Mouse (Mus musculus): ENCODE results near the gene Kcnc2. TPM values are rescaled to one million over a fixed set of nuclear protein-coding genes. Genes with fewer than 3 reads are reported as not detected.

Gene Kcnc2
- polyA plus RNA-seq (2017; shearing (Covaris generic)): not detected

GRCm38 (mm10) chr10:112270887-112271802 lies at the start of gene Kcnc2:
TSS of gene Kcnc2 (plus strand) at chr10:112271121.

Other genes starting within 250 kb of the Kcnc2 start
- not detected for gene Glipr1l1, start 210.9 kb upstream of the Kcnc2 start, polyA plus RNA-seq (2017; shearing (Covaris generic))
- not detected for gene Glipr1l2, start 187.8 kb upstream of the Kcnc2 start, polyA plus RNA-seq (2017; shearing (Covaris generic))
- gene Glipr1l3, start 110.8 kb upstream of the Kcnc2 start, polyA plus RNA-seq (2017; shearing (Covaris generic)): not detected
- gene Caps2, start 107.5 kb upstream of the Kcnc2 start, polyA plus RNA-seq (2017; shearing (Covaris generic)): not detected